Mouse (Mus musculus) liver, postnatal 0 days (tissue): Measurements from ENCODE around the gene Slc12a3.

ENCODE experiments used
- CTCF ChIP-seq: sonication (generic); IDR thresholded peaks from 2 replicates; pipeline ENCODE4 v1.5.1; 2016; ENCODE audit warnings: antibody characterized with exemption, low read depth
- EP300 ChIP-seq: IDR thresholded peaks from 2 replicates; pipeline ENCODE4 v1.6.1; 2016; ENCODE audit warnings: antibody characterized with exemption, low read depth, mild to moderate bottlenecking

DNA sequence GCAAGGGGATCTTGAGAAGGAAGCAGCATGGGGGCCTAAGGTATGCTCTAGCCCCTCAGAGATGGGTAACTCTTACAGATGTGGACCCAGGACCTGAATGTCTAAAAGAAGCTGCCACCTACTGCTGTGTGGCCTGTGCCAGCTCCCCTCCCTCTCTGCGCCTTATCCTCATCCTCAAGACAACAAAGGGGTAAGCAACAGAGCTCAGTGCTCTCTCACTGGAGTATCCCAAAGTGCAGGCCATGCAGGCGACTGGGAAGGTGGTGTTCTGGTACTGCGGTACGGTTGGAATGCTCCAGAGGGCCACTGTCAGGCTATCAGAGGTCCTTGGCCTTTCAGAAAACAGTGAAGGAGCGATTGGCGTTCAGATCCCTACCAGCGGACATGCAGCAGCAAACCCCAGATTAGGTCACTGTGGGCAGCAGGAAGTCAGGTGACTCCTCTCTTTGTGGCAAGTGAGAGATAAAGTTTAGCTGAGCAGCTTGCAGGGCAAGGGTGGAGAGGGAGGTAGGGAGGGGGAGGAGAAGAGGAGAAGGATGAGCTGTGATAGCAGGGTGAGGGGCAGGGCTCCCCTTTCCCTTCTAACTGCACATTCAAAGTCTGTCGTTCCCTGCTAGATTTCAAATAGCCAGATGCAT, 79.6 kb downstream of the Slc12a3 start:
- TF ChIP-seq CTCF = no peak
- TF ChIP-seq EP300 = no peak
